Mouse (Mus musculus): ENCODE measurements around the gene Tmem167b. TPM values are rescaled to one million over a fixed set of nuclear protein-coding genes. Genes with fewer than 3 reads are reported as not detected.
A peak's percentile ranks its signal among the peaks of the same experiment; 100 is the strongest.

Gene Tmem167b
- polyA plus RNA-seq (2014; fragmentation: Nextera tagmentation; extraction: Ambion mirVana): 45.5 and 63.0 TPM in 2 replicates

DNA sequence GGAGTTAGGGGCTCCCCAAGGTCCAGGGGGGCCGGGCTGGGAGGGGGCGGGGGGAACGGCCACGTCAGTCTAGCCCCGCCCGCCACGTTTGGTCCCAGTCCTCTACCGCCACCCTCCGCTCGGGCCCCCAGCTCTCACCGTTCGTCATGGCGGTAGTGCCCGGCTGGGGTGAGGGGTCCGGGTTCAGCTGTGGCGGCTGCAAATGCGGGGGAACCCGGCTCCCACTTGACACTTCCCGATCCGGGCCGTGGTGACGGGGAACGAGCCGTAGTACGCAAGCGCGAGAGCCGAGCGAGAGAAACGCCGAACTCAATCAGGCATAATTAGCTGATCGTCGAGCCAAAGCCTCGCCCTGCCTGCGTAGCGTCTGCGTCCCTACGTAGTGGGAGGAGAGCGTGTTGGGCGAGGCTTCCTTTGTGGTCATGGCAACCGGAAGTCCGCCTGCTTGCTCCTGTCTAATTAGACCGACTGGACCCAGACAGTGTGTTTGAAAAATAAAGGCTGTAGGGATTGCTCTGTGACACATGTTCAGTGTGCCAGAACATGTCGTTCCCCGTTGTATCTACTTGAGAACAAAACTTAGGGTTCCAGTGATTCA, at the start of gene Tmem167b:
Gene Tmem167b (minus strand): TSS at position 334 of the 598 bp plus-strand sequence.
- H3K27ac ChIP-seq (replicated peaks; ENCODE audit: low read depth, low read length): peak within 1 kb of the TSS; percentile 94
- under 1% methylated on average over 44 of the region's 45 CpGs for whole genome bisulfite sequencing

DNA sequence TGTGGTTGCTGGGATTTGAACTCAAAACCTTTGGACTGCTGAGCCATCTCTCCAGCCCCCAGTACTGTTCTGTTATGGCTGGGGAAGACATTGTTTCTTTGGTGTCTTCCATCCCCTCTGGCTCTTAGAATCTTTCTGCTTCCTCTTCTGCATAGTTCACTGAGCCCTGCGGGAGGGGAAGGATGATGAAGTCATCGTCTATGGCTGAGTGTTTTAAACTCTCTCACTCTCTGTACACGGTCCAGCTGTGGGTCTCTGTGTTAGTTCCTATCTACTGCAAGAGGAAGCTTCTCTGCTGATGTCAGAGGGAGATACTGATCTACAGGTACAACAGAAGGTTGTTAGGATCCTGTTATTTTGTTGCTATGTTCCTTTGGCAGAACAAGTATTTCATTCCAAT, 46.6 kb upstream of the Tmem167b start:
- H3K27me3 ChIP-seq (ENCODE audit: control insufficient read depth, insufficient read depth, low read length): no peaks in the 10 kb centered on the region
- DNase-seq: no peak
- H3K9ac ChIP-seq (replicated peaks; ENCODE audit: low read length): no peak overlapping the region
- H3K36me3 ChIP-seq (ENCODE audit: control insufficient read depth, insufficient read depth, low read length): peaks cover 27% of the 10 kb centered on the region
- H3K4me3 ChIP-seq (replicated peaks; ENCODE audit: low read depth, low read length): no peak overlapping the region
- WGBS: 60% methylated on average over 3 of the region's 3 CpGs
- no peak for ATAC-seq (ENCODE audit: low FRiP score, low TSS enrichment)
- no peaks in the 10 kb centered on the region for H3K4me1 ChIP-seq (ENCODE audit: control insufficient read depth, insufficient read depth, low read length)
- no peak overlapping the region for H3K27ac ChIP-seq (replicated peaks; ENCODE audit: low read depth, low read length)
- H3K4me2 ChIP-seq (ENCODE audit: low read length): no peak overlapping the region
- H3K9me3 ChIP-seq (ENCODE audit: control insufficient read depth, low read length): no peaks in the 10 kb centered on the region

More for the DNA sequence above, at the start of gene Tmem167b:
- Histone ChIP-seq H3K9ac (replicated peaks; ENCODE audit: low read length) (peak within 1 kb of the TSS; percentile 79), H3K9me3 (ENCODE audit: control insufficient read depth, low read length) (no peaks in the 10 kb centered on the region), H3K4me1 (ENCODE audit: control insufficient read depth, insufficient read depth, low read length) (peaks cover 14% of the 10 kb centered on the region), H3K4me2 (ENCODE audit: low read length) (peak within 1 kb of the TSS; percentile 64), H3K27me3 (ENCODE audit: control insufficient read depth, insufficient read depth, low read length) (no peaks in the 10 kb centered on the region), H3K4me3 (replicated peaks; ENCODE audit: low read depth, low read length) (peak within 1 kb of the TSS; percentile 84), H3K36me3 (ENCODE audit: control insufficient read depth, insufficient read depth, low read length) (peaks cover 22% of the 10 kb centered on the region)
- peak; percentile 95 for ATAC-seq (ENCODE audit: low FRiP score, low TSS enrichment)
- peak; percentile 100 for DNase-seq

GRCm38 (mm10) chr3:108591530-108592522, 29.6 kb upstream of the Tmem167b start:
- Histone ChIP-seq H3K27ac (replicated peaks; ENCODE audit: low read depth, low read length) (peak overlapping the region; percentile 88), H3K4me2 (ENCODE audit: low read length) (peak overlapping the region; percentile 72), H3K27me3 (ENCODE audit: control insufficient read depth, insufficient read depth, low read length) (no peaks in the 10 kb centered on the region), H3K9me3 (ENCODE audit: control insufficient read depth, low read length) (no peaks in the 10 kb centered on the region), H3K9ac (replicated peaks; ENCODE audit: low read length) (peak overlapping the region; percentile 70), H3K36me3 (ENCODE audit: control insufficient read depth, insufficient read depth, low read length) (no peaks in the 10 kb centered on the region), H3K4me3 (replicated peaks; ENCODE audit: low read depth, low read length) (peak overlapping the region; percentile 93), H3K4me1 (ENCODE audit: control insufficient read depth, insufficient read depth, low read length) (peaks cover 10% of the 10 kb centered on the region)
- WGBS: under 1% methylated on average over 60 of the region's 61 CpGs
- ATAC-seq (ENCODE audit: low FRiP score, low TSS enrichment): peak; percentile 83
- peak; percentile 62 for DNase-seq

DNA sequence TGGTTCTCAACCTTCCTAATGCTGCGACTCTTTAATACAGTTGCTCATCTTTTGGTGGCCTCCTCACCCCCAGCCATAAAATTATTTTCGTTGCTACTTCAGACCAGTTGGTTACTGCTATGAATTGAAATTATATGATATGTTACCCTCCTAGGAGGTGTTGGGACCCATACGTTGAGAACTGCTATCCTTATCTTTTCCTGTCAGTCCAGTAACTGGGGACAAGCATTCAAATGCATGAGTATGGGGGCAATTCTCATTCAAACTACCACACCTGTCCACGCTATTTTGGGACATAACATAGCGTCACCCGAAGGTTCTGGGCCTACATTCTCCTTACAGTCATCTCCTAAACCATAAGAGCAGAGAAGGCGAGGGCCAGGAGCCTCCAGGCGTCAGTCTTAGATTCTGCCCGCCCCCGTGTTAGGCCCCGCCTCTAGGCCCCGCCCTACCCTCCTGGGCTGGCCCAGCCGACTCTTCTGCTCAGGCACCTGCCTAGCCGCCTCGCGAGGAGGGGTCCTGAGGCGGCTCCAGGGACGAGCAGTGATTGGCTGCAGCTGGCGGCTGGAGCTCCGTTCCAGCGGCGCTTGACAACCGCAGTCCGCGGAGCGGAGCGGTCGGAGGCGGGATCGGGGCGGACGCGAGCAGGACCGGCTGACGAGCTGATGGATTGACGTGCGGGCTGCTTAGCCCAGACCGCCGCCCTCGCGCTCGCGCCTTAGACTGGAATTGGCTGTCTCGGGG, 28.7 kb upstream of the Tmem167b start, which contains the start of gene Wdr47:
Gene Wdr47 (plus strand): TSS at position 494 of the 744 bp plus-strand sequence.
- ATAC-seq (ENCODE audit: low FRiP score, low TSS enrichment) (peak; percentile 99), DNase-seq (peak; percentile 98)
- H3K27ac ChIP-seq (replicated peaks; ENCODE audit: low read depth, low read length): peak within 1 kb of the TSS; percentile 88
- 6% methylated on average over 44 of the region's 44 CpGs for WGBS
- H3K9ac ChIP-seq (replicated peaks; ENCODE audit: low read length): peak within 1 kb of the TSS; percentile 70
- H3K36me3 ChIP-seq (ENCODE audit: control insufficient read depth, insufficient read depth, low read length): no peaks in the 10 kb centered on the region
- H3K4me1 ChIP-seq (ENCODE audit: control insufficient read depth, insufficient read depth, low read length): peaks cover 10% of the 10 kb centered on the region
- peak within 1 kb of the TSS; percentile 93 for H3K4me3 ChIP-seq (replicated peaks; ENCODE audit: low read depth, low read length)
- H3K27me3 ChIP-seq (ENCODE audit: control insufficient read depth, insufficient read depth, low read length): no peaks in the 10 kb centered on the region
- no peaks in the 10 kb centered on the region for H3K9me3 ChIP-seq (ENCODE audit: control insufficient read depth, low read length)
- peak within 1 kb of the TSS; percentile 72 for H3K4me2 ChIP-seq (ENCODE audit: low read length)

GRCm38 (mm10) chr3:108588446-108588845, 26.2 kb upstream of the Tmem167b start:
- Histone ChIP-seq H3K4me2 (ENCODE audit: low read length) (no peak overlapping the region), H3K9me3 (ENCODE audit: control insufficient read depth, low read length) (no peaks in the 10 kb centered on the region), H3K27me3 (ENCODE audit: control insufficient read depth, insufficient read depth, low read length) (no peaks in the 10 kb centered on the region), H3K4me3 (replicated peaks; ENCODE audit: low read depth, low read length) (no peak overlapping the region), H3K36me3 (ENCODE audit: control insufficient read depth, insufficient read depth, low read length) (no peaks in the 10 kb centered on the region), H3K4me1 (ENCODE audit: control insufficient read depth, insufficient read depth, low read length) (peaks cover 6% of the 10 kb centered on the region), H3K27ac (replicated peaks; ENCODE audit: low read depth, low read length) (no peak overlapping the region), H3K9ac (replicated peaks; ENCODE audit: low read length) (no peak overlapping the region)
- ATAC-seq (ENCODE audit: low FRiP score, low TSS enrichment) (no peak), DNase-seq (peak; percentile 27)
- 30% methylated on average over 2 of the region's 2 CpGs for WGBS

GRCm38 (mm10) chr3:108584580-108584979, 22.3 kb upstream of the Tmem167b start:
- H3K27ac ChIP-seq (replicated peaks; ENCODE audit: low read depth, low read length): no peak overlapping the region
- no peak overlapping the region for H3K4me3 ChIP-seq (replicated peaks; ENCODE audit: low read depth, low read length)
- DNase-seq (no peak), ATAC-seq (ENCODE audit: low FRiP score, low TSS enrichment) (no peak)
- no peak overlapping the region for H3K4me2 ChIP-seq (ENCODE audit: low read length)
- H3K36me3 ChIP-seq (ENCODE audit: control insufficient read depth, insufficient read depth, low read length): no peaks in the 10 kb centered on the region
- 89% methylated on average over 4 of the region's 4 CpGs for WGBS
- no peaks in the 10 kb centered on the region for H3K4me1 ChIP-seq (ENCODE audit: control insufficient read depth, insufficient read depth, low read length)
- no peak overlapping the region for H3K9ac ChIP-seq (replicated peaks; ENCODE audit: low read length)
- no peaks in the 10 kb centered on the region for H3K9me3 ChIP-seq (ENCODE audit: control insufficient read depth, low read length)
- no peaks in the 10 kb centered on the region for H3K27me3 ChIP-seq (ENCODE audit: control insufficient read depth, insufficient read depth, low read length)

DNA sequence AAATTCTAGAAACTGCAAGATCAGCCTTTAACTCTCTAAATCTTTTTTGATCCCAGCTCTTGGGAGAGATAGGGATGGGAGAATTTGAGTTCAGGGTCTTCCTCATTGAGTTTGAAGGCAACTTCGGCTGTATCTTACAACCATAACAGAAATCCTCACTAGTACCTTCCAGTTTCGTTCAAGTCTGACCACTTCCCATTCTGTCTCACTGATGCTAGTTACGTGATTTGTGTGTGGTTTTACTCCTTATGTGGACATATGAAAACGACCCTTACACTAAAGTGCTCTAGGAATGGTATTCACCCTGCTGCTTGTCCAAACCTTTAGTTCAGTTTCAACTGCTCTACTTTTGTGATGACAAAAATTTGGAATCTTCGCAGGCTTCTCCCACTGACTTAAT, 11.8 kb upstream of the Tmem167b start:
- Histone ChIP-seq H3K27ac (replicated peaks; ENCODE audit: low read depth, low read length) (no peak overlapping the region), H3K36me3 (ENCODE audit: control insufficient read depth, insufficient read depth, low read length) (peaks cover 4% of the 10 kb centered on the region; the same call in 1 of the 2 replicates), H3K4me2 (ENCODE audit: low read length) (peak overlapping the region; percentile 72), H3K4me3 (replicated peaks; ENCODE audit: low read depth, low read length) (no peak overlapping the region), H3K9ac (replicated peaks; ENCODE audit: low read length) (no peak overlapping the region), H3K27me3 (ENCODE audit: control insufficient read depth, insufficient read depth, low read length) (no peaks in the 10 kb centered on the region), H3K9me3 (ENCODE audit: control insufficient read depth, low read length) (no peaks in the 10 kb centered on the region), H3K4me1 (ENCODE audit: control insufficient read depth, insufficient read depth, low read length) (peaks cover 21% of the 10 kb centered on the region)
- DNase-seq (no peak), ATAC-seq (ENCODE audit: low FRiP score, low TSS enrichment) (no peak)
- WGBS: 91% methylated on average over 5 of the region's 5 CpGs

- ATAC-seq (ENCODE audit: low FRiP score, low TSS enrichment) (no peak), DNase-seq (no peak)
- Histone ChIP-seq H3K9me3 (ENCODE audit: control insufficient read depth, low read length) (no peaks in the 10 kb centered on the region), H3K4me1 (ENCODE audit: control insufficient read depth, insufficient read depth, low read length) (peaks cover 21% of the 10 kb centered on the region), H3K4me3 (replicated peaks; ENCODE audit: low read depth, low read length) (peak overlapping the region; percentile 74), H3K36me3 (ENCODE audit: control insufficient read depth, insufficient read depth, low read length) (no peaks in the 10 kb centered on the region), H3K27me3 (ENCODE audit: control insufficient read depth, insufficient read depth, low read length) (no peaks in the 10 kb centered on the region), H3K9ac (replicated peaks; ENCODE audit: low read length) (peak overlapping the region; percentile 76), H3K4me2 (ENCODE audit: low read length) (peak overlapping the region; percentile 72), H3K27ac (replicated peaks; ENCODE audit: low read depth, low read length) (no peak overlapping the region)
- WGBS: 37% methylated on average over 18 of the region's 18 CpGs
These were observed 10.2 kb upstream of the Tmem167b start for GRCm38 (mm10) chr3:108572309-108573010.

All from midbrain, embryonic 14.5 days (tissue).